Mouse (Mus musculus): ENCODE measurements around the gene Mdm4. TPM values are rescaled to one million over a fixed set of nuclear protein-coding genes. Genes with fewer than 3 reads are reported as not detected.

Mdm4 gene
- polyA plus RNA-seq, 1 experiment, result 156 TPM

- no peak for TF ChIP-seq GATA1 (IDR thresholded peaks at IDR 0.05; ENCODE audit: low read length)
Observed at GRCm38 (mm10) chr1:132930291-132930690, 100.1 kb downstream of the Mdm4 start.

DNA sequence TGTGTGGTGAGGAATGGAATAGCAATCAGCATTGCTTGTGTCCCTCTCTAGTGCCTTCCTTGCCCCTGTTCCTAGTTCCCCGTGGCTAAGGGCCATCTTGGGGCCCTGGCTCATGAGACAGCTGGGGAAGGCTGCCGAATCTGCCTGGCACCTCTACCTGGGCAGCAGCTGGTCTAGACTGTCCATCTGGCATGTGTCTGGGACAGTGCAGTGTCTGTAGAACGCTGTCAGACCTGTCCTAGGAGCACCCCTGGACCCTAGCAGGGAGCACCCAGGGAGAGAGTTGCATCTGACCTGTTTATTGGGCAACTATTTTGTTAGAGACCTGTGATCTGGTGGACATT lies 101.5 kb downstream of the Mdm4 start:
- TF ChIP-seq GATA1 (IDR thresholded peaks at IDR 0.05; ENCODE audit: low read length), result no peak

- no peak for TF ChIP-seq GATA1 (IDR thresholded peaks at IDR 0.05; ENCODE audit: low read length)
Observed at GRCm38 (mm10) chr1:132928032-132928906, 102.1 kb downstream of the Mdm4 start.

- no peak for TF ChIP-seq GATA1 (IDR thresholded peaks at IDR 0.05; ENCODE audit: low read length)
Observed at GRCm38 (mm10) chr1:132925270-132925669, 105.1 kb downstream of the Mdm4 start.

GRCm38 (mm10) chr1:132922257-132922656 lies 108.1 kb downstream of the Mdm4 start:
- no peak for TF ChIP-seq GATA1 (IDR thresholded peaks at IDR 0.05; ENCODE audit: low read length)

DNA sequence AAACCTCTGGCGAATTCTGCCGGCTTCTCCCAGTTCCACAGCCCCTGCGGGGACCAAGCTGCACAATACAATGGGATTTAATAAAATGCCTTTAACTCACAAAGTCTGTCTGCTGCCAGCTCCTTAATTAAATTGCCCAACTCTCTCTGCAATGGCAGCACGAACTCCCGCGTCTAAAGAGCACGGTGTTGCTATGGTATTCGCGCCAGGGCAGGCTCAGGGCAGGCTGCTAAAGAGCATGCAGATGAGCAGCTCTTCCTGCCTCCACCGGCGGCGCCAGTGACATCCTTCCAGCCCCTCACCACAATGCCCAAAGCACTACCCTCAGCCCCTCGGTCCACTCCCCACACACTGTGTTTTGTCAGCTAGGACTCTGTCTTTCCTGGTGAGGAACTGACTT lies 109.3 kb downstream of the Mdm4 start:
- TF ChIP-seq GATA1 (IDR thresholded peaks at IDR 0.05; ENCODE audit: low read length), result no peak

DNA sequence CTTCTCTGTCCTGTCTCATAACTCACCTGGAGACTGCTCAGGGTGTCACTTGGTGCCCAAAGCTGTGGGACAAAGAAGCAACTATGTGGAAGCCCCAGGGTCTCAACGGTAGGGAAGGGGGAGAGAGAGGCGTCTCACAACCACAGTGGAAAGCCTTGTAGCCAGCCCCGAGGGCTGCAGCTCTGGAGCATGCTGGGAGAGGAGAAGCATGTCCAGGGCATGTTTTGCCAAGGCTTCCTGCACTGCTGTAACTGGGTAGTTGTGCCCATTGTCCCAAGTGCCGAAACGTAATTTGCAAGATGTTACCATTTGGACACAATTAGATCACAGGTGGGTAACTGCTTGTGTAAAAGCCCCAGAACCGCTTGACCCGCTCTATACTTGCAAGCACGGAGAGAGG lies 111.1 kb downstream of the Mdm4 start:
- TF ChIP-seq GATA1 (IDR thresholded peaks at IDR 0.05; ENCODE audit: low read length), result no peak

DNA sequence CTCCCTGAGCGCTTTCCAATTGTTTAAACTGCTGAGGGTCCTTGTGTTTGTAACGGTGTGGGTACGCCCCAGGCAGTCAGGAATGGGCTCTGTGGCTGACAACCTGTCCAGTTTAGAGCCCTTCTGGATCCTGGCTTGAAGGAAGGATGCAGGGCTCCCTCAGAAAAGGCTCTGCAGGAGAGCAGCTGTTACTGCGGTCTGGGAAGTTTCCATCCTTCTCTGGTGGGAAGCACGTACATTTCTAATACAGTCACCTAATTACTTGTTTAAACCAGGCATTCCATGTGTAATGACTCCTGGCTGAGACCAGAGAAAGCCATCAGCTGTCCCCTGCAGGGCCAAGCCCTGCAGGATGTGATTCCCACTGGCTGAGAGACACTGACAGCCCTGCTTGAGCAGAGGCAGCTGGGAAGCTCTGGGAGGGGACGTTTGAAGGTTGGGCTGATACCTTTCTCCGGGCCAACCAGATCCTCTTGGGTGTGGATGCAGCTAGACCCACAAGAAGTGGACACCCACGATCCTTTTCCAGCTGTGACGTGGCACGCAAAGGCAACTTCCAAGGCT lies 112.2 kb downstream of the Mdm4 start:
- TF ChIP-seq GATA1 (IDR thresholded peaks at IDR 0.05; ENCODE audit: low read length), result no peak

DNA sequence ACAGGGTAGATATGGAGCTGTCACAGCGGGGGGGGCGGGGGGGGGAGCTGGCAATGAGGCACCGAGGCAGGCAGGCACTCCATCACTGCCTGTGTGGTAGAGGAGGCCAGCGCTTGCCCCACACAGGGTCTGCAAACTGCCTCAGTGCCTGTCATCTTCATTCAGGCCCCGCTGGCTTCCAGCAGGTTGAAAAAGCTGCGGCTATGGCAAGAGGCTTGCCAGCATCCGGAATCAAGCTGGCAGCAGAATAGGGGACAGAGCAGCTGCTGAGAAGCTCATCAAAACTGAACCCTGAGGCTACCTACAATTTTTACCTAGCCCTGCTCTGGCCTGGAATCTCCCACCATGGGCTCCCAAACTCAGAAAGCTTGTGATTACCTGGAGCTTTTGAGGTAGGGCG lies 112.8 kb downstream of the Mdm4 start:
- no peak for TF ChIP-seq GATA1 (IDR thresholded peaks at IDR 0.05; ENCODE audit: low read length)

GRCm38 (mm10) chr1:132915849-132916493 lies 114.4 kb downstream of the Mdm4 start:
- no peak for TF ChIP-seq GATA1 (IDR thresholded peaks at IDR 0.05; ENCODE audit: low read length)

DNA sequence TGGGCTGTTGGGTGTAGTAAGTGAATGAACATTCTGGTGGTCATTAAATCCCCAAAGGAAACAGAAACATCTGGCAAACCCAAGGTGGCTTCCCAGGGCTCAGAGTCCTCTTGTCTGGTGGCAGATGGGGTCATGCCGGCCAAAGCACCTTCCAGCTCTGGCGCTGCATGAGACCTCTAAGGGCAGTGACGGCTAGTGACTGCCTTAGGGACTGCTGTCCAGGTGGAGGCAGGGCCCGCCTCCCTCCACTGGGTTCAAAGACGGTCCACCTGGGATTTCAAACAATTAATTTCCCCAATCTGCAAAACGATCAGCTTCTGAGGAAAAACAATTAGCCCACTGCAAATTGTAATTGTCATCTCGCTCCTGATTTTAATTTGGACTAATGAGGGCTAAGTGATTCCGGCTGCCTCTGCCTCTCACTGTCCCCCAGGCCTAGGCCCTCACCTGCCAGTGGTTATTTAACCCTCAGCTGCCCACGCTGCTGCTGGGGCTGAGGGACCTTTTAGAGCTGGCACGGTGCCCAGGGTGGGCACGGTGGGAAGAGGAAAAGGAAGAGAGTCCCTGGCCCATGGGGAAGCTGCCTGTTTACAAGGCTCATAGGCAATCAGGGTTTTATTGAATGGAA lies 119.8 kb downstream of the Mdm4 start:
- TF ChIP-seq GATA1 (IDR thresholded peaks at IDR 0.05; ENCODE audit: low read length), result no peak

GRCm38 (mm10) chr1:132909951-132910350 lies 120.4 kb downstream of the Mdm4 start:
- no peak for TF ChIP-seq GATA1 (IDR thresholded peaks at IDR 0.05; ENCODE audit: low read length)

Other genes with a start within 250 kb of the Mdm4 start
- gene Lrrn2, start 150.3 kb downstream of the Mdm4 start, polyA plus RNA-seq (2012), result not detected in 2 replicates
- not detected in 2 replicates for gene Pik3c2b, start 15.1 kb upstream of the Mdm4 start, polyA plus RNA-seq (2012)
- 40.0 and 44.4 TPM in 2 replicates for gene Ppp1r15b, start 100.6 kb upstream of the Mdm4 start, polyA plus RNA-seq (2012)
- 0.46 and 0.54 TPM in 2 replicates for gene Plekha6, start 133.6 kb upstream of the Mdm4 start, polyA plus RNA-seq (2012)